Mouse (Mus musculus) liver, postnatal 0 days (tissue): ENCODE measurements around the gene Macrod2.

Source experiments
- CTCF ChIP-seq: sonication (generic); IDR thresholded peaks from 2 replicates; pipeline ENCODE4 v1.5.1; 2016; ENCODE audit warnings: antibody characterized with exemption, low read depth
- EP300 ChIP-seq: IDR thresholded peaks from 2 replicates; pipeline ENCODE4 v1.6.1; 2016; ENCODE audit warnings: antibody characterized with exemption, low read depth, mild to moderate bottlenecking

DNA sequence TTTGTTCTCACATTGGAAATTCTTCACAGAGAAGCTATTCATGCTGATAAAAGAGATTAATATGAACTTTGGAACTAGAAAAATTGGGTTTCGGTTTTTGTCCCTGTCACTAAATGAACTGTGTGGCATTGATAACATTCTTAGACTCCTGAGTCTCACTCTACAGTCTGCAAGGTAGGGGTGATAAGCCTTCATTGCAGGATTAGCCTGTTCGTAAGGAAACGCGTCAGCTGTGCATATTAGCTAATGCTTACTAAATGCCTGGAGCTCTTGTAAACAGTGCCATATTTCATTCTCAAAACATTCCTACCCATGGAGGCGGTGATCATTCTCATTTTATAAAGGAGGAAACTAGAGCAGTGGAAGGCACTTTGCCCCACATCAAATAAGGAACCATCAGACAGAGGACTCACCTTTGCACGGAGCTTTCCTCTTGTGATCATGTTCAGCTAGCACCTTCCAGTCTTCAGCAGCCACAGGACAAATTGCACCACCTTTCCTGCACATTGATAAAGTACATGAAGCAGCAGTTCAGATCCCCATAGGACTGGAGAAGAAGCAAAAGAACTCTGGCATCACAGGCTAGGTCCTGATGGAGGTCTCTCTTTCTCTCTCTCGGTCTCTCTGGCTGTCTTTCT is 891.1 kb downstream of the Macrod2 start:
- TF ChIP-seq CTCF (no peak), EP300 (0 out of 2 replicates have a peak, but pooled peaks have one; percentile 22)
